Mouse (Mus musculus): ENCODE measurements around the gene Fam89a.

- TF ChIP-seq CTCF (conservative IDR thresholded peaks at IDR 0.05; ENCODE audit: low read length) (no peak), NANOG (IDR thresholded peaks at IDR 0.05; ENCODE audit: borderline replicate concordance, low read length) (no peak), POU5F1 (IDR thresholded peaks at IDR 0.05; ENCODE audit: borderline replicate concordance, low read length) (no peak)
Observed at GRCm38 (mm10) chr8:124713207-124713606, 38.4 kb downstream of the Fam89a start.

Data from E14TG2a.4 (cell line).